Mouse (Mus musculus) neural tube, embryonic 11.5 days (tissue): ENCODE results near the gene Tmem265. TPM values are rescaled to one million over a fixed set of nuclear protein-coding genes. Genes with fewer than 3 reads are reported as not detected.

Experiments
- ATAC-seq: fragments of 200-750 bp; cut with Nextera tagmentation; 2 replicates; pipeline ENCODE4 v1.8.0; 2017; ENCODE audit warnings: moderate number of reproducible peaks, mild to moderate bottlenecking, moderate TSS enrichment, moderate library complexity; ENCODE audit not compliant: insufficient read depth, low FRiP score, low TSS enrichment
- DNase-seq: peaks from one replicate; pipeline ENCODE4 v3.0.0-alpha.2; 2015; ENCODE audit warnings: low spot score
- H3K27ac ChIP-seq: fragments of 300-500 bp; sonication (generic); 2 replicates; pipeline ENCODE4 v1.5.1; 2014; ENCODE audit warnings: low read depth, mild to moderate bottlenecking, low read length
- H3K27me3 ChIP-seq: fragments of 300-500 bp; sonication (generic); 2 replicates; pipeline ENCODE4 v1.6.1; 2014; ENCODE audit warnings: mild to moderate bottlenecking, low read length, mixed read lengths; ENCODE audit not compliant: control insufficient read depth, insufficient read depth
- H3K36me3 ChIP-seq: fragments of 300-500 bp; sonication (generic); 2 replicates; pipeline ENCODE4 v1.6.1; 2014; ENCODE audit warnings: mild to moderate bottlenecking, low read length, moderate library complexity, mixed read lengths; ENCODE audit not compliant: control insufficient read depth, insufficient read depth
- H3K4me1 ChIP-seq: fragments of 300-500 bp; sonication (generic); 2 replicates; pipeline ENCODE4 v1.6.1; 2014; ENCODE audit warnings: low read length, mixed read lengths; ENCODE audit not compliant: control insufficient read depth, insufficient read depth
- H3K4me2 ChIP-seq: fragments of 300-500 bp; sonication (generic); 2 replicates; pipeline ENCODE4 v1.6.1; 2014; ENCODE audit warnings: low read depth, mild to moderate bottlenecking, moderate library complexity
- H3K4me3 ChIP-seq: fragments of 300-500 bp; sonication (generic); 2 replicates; pipeline ENCODE4 v1.5.1; 2014; ENCODE audit warnings: low read depth, low read length
- H3K9ac ChIP-seq: fragments of 300-500 bp; sonication (generic); 2 replicates; pipeline ENCODE4 v1.6.1; 2014; ENCODE audit warnings: mild to moderate bottlenecking, low read length
- H3K9me3 ChIP-seq: fragments of 300-500 bp; sonication (generic); 2 replicates; pipeline ENCODE4 v1.6.1; 2016; ENCODE audit warnings: low read length; ENCODE audit not compliant: control insufficient read depth
- WGBS: fragments of 180-500 bp; shearing (Covaris S2); extraction: QIAGEN DNeasy Blood & Tissue Kit; methylation state at CpG from one replicate; pipeline ENCODE4 v1.1.7; 2014; 5-methylcytosine and 5-hydroxymethylcytosine counted together
- polyA plus RNA-seq: library from polyadenylated mRNA; unstranded; fragments of >200 nt; fragmentation: Nextera tagmentation; extraction: Ambion mirVana; gene quantifications from 2 replicates; pipeline ENCODE4 v1.2.1, GENCODE M21; 2014

Tmem265 gene
- polyA plus RNA-seq, 1 experiment from 2014 or later = 9.2 TPM

- no peak for DNase-seq
- no peak overlapping the region for H3K4me3 ChIP-seq
- WGBS = 94% methylated on average over 6 of the region's 6 CpGs
- no peak overlapping the region for H3K9ac ChIP-seq
- no peak overlapping the region for H3K4me2 ChIP-seq
- no peak overlapping the region for H3K27ac ChIP-seq
- no peaks in the 10 kb centered on the region for H3K9me3 ChIP-seq
- H3K36me3 ChIP-seq = peaks cover 22% of the 10 kb centered on the region
- H3K4me1 ChIP-seq = peaks cover 6% of the 10 kb centered on the region
- no peaks in the 10 kb centered on the region for H3K27me3 ChIP-seq
- ATAC-seq = no peak
These were observed 22.1 kb downstream of the Tmem265 start for GRCm38 (mm10) chr7:127583260-127583659.

GRCm38 (mm10) chr7:127585031-127585430 lies 23.8 kb downstream of the Tmem265 start:
- H3K27ac ChIP-seq = no peak overlapping the region
- no peak overlapping the region for H3K4me3 ChIP-seq
- peaks cover 12% of the 10 kb centered on the region for H3K4me1 ChIP-seq
- no peak for DNase-seq
- H3K36me3 ChIP-seq = peaks cover 17% of the 10 kb centered on the region
- H3K4me2 ChIP-seq = no peak overlapping the region
- H3K9me3 ChIP-seq = no peaks in the 10 kb centered on the region
- H3K27me3 ChIP-seq = no peaks in the 10 kb centered on the region
- 92% methylated on average over 7 of the region's 7 CpGs for WGBS
- ATAC-seq = no peak
- H3K9ac ChIP-seq = no peak overlapping the region

- WGBS = 96% methylated on average over 6 of the region's 6 CpGs
These were observed 25.0 kb downstream of the Tmem265 start for GRCm38 (mm10) chr7:127586149-127586548.

GRCm38 (mm10) chr7:127587196-127587595 lies 26.0 kb downstream of the Tmem265 start:
- DNase-seq (no peak), ATAC-seq (no peak)
- no peaks in the 10 kb centered on the region for H3K9me3 ChIP-seq
- peaks cover 21% of the 10 kb centered on the region for H3K36me3 ChIP-seq
- peaks cover 12% of the 10 kb centered on the region for H3K4me1 ChIP-seq
- 75% methylated on average over 5 of the region's 5 CpGs for WGBS
- no peaks in the 10 kb centered on the region for H3K27me3 ChIP-seq
- peak overlapping the region; percentile 90 for H3K4me3 ChIP-seq
- H3K27ac ChIP-seq = no peak overlapping the region
- peak overlapping the region; percentile 50; the same call in 1 of the 2 replicates for H3K9ac ChIP-seq
- H3K4me2 ChIP-seq = peak overlapping the region; percentile 77

More at GRCm38 (mm10) chr7:127586149-127586548, 25.0 kb downstream of the Tmem265 start:
- H3K9me3 ChIP-seq = no peaks in the 10 kb centered on the region
- H3K4me3 ChIP-seq = no peak overlapping the region
- ATAC-seq (no peak), DNase-seq (no peak)
- peaks cover 19% of the 10 kb centered on the region for H3K36me3 ChIP-seq
- no peak overlapping the region for H3K9ac ChIP-seq
- H3K27me3 ChIP-seq = no peaks in the 10 kb centered on the region
- H3K4me1 ChIP-seq = peaks cover 12% of the 10 kb centered on the region
- H3K27ac ChIP-seq = no peak overlapping the region
- no peak overlapping the region for H3K4me2 ChIP-seq

GRCm38 (mm10) chr7:127588011-127588871 lies 27.1 kb downstream of the Tmem265 start, which contains the start of the genes Ccdc189 and Rnf40:
Ccdc189 (minus strand) TSS chr7:127588595.
Rnf40 (plus strand) TSS chr7:127588767.
- Histone ChIP-seq H3K27me3 (no peaks in the 10 kb centered on the region), H3K4me1 (peaks cover 12% of the 10 kb centered on the region), H3K4me3 (peak within 1 kb of the TSS; percentile 90), H3K9ac (peak within 1 kb of the TSS; percentile 69), H3K4me2 (peak within 1 kb of the TSS; percentile 83), H3K9me3 (no peaks in the 10 kb centered on the region), H3K27ac (0 out of 2 replicates have a peak within 1 kb of the TSS, but pooled peaks have one; percentile 34), H3K36me3 (peaks cover 18% of the 10 kb centered on the region)
- under 1% methylated on average over 50 of the region's 50 CpGs for WGBS
- ATAC-seq (peak; percentile 98), DNase-seq (peak; percentile 96)

- Histone ChIP-seq H3K9me3 (no peaks in the 10 kb centered on the region), H3K4me3 (peak overlapping the region; percentile 90), H3K4me1 (peaks cover 12% of the 10 kb centered on the region), H3K27ac (no peak overlapping the region), H3K4me2 (peak overlapping the region; percentile 83), H3K27me3 (no peaks in the 10 kb centered on the region), H3K9ac (peak overlapping the region; percentile 69), H3K36me3 (peaks cover 20% of the 10 kb centered on the region)
- ATAC-seq (no peak), DNase-seq (no peak)
- 8% methylated on average over 29 of the region's 29 CpGs for WGBS
These were observed 27.7 kb downstream of the Tmem265 start for GRCm38 (mm10) chr7:127588901-127589300.

- Histone ChIP-seq H3K4me1 (peaks cover 12% of the 10 kb centered on the region), H3K9ac (no peak overlapping the region), H3K36me3 (peaks cover 24% of the 10 kb centered on the region), H3K4me2 (peak overlapping the region; percentile 83), H3K27ac (no peak overlapping the region), H3K4me3 (peak overlapping the region; percentile 90), H3K9me3 (no peaks in the 10 kb centered on the region), H3K27me3 (no peaks in the 10 kb centered on the region)
- ATAC-seq (no peak), DNase-seq (no peak)
- WGBS = 91% methylated on average over 9 of the region's 9 CpGs
These were observed 28.4 kb downstream of the Tmem265 start for GRCm38 (mm10) chr7:127589637-127590036.

GRCm38 (mm10) chr7:127591108-127591507 lies 29.9 kb downstream of the Tmem265 start:
- no peaks in the 10 kb centered on the region for H3K9me3 ChIP-seq
- peaks cover 34% of the 10 kb centered on the region for H3K36me3 ChIP-seq
- H3K27me3 ChIP-seq = no peaks in the 10 kb centered on the region
- WGBS = 94% methylated on average over 10 of the region's 10 CpGs
- H3K4me3 ChIP-seq = no peak overlapping the region
- DNase-seq (no peak), ATAC-seq (no peak)
- peaks cover 12% of the 10 kb centered on the region for H3K4me1 ChIP-seq
- H3K4me2 ChIP-seq = no peak overlapping the region
- H3K27ac ChIP-seq = no peak overlapping the region
- H3K9ac ChIP-seq = no peak overlapping the region

- H3K27me3 ChIP-seq = no peaks in the 10 kb centered on the region
- H3K4me3 ChIP-seq = no peak overlapping the region
- H3K9ac ChIP-seq = no peak overlapping the region
- no peak for ATAC-seq
- H3K27ac ChIP-seq = no peak overlapping the region
- no peak overlapping the region for H3K4me2 ChIP-seq
- no peaks in the 10 kb centered on the region for H3K9me3 ChIP-seq
- 88% methylated on average over 14 of the region's 14 CpGs for WGBS
- peaks cover 7% of the 10 kb centered on the region for H3K4me1 ChIP-seq
- no peak for DNase-seq
- H3K36me3 ChIP-seq = peaks cover 45% of the 10 kb centered on the region
These were observed 31.4 kb downstream of the Tmem265 start for GRCm38 (mm10) chr7:127592575-127592974.
